Mouse (Mus musculus) hindlimb bud, embryonic 11.5 days (tissue): ENCODE results near the gene Slc26a8.

Experiments used
- DNase-seq: peaks from one replicate; pipeline ENCODE4 v3.0.0-alpha.2; 2012; ENCODE audit warnings: low read depth, low spot score; ENCODE audit errors: extremely low spot score

Slc26a8 gene

DNA sequence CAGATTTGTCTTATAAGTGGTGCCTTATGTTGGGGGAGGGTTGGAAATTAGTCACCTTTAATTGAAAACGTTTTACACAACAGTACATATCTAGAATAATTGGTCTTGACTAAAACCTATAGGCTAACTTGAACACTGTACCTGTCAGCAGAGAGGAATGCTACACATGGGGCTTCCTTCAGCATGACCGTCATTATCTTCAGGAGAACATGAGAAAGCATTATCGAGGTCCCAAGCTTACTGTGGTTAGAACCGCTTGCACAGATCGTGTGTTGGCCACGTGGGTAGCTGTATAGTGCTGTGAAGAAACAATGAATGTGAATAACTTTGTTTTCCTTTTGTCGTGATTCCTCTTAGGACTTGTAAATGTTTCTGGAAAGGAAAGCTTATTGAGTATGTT is 9.8 kb upstream of the Slc26a8 start:
- no peak for DNase-seq

DNA sequence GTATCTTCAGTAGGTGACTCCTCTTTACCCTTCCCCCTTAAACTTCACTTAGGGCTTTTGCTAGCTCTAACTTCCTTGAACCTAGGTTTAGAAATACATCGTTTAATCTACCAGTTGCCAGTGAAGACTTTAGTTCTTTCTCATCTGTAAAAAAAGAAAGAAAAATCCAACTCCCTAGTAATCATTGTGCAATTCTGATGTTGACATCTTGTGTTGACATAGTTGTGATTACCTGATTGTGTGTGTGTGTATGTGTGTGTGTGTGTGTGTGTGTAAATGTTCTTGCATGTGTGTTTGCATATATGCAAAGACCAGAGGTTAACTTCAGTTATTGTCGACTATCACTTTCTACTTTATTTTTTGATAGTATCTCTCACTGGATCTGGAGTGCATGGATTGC is 8.6 kb upstream of the Slc26a8 start:
- no peak for DNase-seq

GRCm38 (mm10) chr17:28698245-28698644 is 8.2 kb upstream of the Slc26a8 start:
- no peak for DNase-seq

DNA sequence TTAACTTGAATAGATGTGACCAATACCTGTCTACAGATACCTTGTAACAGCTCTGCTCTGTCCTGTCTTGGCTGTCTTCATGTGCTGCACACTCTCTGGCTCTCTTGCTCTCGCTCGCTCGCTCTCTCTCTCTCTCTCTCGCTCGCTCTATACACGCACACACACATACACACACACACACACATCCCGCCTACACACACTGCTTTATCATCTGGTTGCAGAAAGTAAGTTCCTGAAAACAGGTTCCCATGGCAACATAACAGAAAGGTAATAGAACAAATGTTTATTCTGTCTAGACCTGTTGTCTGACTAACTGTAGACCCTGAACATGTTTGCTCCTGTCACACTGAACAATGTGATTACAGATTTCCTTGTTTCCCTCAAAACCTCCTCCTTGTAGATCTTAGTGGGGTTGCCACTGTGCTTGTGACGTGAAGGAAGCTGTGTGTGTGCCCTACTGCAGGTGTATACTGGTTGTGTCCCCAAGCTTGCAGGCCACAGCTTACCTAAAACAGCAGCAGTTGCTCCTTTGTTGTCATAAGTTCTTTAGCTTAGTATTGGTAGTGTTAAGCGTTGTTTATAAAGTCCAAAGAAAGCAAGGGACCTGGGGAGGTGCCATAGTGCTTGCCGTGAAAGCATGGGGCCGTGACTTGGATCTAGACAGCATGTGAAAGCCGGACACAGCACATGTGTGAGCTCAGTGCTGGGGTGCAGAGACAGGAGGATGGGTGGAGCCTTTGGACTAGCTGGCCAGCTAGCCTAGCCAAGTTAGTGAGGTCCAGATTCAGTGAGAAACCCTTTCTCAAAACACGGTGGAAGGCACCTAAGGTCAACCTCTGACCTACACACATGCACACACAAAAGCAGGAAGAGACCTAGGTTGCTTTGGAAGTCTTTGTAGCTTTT is 7.5 kb upstream of the Slc26a8 start:
- DNase-seq = no peak

DNA sequence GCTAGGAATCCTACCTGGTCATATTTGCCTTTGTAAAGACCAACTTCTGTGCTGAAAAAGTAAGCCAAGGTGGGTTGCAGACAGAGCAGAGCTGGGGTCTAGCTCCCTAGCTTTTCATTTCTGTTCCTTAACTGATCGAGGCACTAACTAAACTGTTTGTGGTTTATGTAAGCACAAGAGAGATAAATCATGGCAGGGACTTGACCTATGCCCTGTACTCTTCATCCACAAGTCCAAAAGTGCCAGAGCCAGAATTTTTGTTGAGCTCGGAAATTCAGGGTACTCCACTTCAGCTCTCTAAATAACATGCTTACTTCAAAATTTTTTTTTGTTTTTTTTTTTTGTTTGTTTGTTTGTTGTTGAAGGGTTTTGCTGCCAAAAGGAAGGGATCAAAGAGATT is 6.6 kb upstream of the Slc26a8 start:
- no peak for DNase-seq

GRCm38 (mm10) chr17:28694832-28695231 is 4.8 kb upstream of the Slc26a8 start:
- DNase-seq = no peak

DNA sequence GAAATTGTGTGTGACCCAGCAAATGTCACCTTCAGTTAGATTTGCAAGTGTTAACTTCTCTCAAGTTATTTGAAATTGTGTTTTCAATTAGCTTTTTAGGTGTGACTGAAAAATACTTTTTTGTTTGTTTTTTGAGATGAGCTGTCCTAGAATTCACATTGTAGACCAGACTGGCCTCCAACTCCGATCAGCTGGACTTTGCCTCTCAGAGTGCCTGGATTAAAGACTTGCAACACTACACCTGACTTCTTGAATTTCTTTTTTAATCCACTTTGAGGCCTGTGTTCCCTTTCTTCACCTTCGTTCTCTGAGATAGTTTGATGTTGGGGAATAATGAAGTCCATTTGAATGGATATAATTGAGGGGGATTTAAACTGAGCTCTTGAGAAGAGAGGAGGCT is 4.0 kb upstream of the Slc26a8 start:
- DNase-seq = no peak

GRCm38 (mm10) chr17:28693086-28693485 is 3.1 kb upstream of the Slc26a8 start:
- no peak for DNase-seq

- no peak for DNase-seq
Measured at GRCm38 (mm10) chr17:28692341-28692710, 2.3 kb upstream of the Slc26a8 start.

DNA sequence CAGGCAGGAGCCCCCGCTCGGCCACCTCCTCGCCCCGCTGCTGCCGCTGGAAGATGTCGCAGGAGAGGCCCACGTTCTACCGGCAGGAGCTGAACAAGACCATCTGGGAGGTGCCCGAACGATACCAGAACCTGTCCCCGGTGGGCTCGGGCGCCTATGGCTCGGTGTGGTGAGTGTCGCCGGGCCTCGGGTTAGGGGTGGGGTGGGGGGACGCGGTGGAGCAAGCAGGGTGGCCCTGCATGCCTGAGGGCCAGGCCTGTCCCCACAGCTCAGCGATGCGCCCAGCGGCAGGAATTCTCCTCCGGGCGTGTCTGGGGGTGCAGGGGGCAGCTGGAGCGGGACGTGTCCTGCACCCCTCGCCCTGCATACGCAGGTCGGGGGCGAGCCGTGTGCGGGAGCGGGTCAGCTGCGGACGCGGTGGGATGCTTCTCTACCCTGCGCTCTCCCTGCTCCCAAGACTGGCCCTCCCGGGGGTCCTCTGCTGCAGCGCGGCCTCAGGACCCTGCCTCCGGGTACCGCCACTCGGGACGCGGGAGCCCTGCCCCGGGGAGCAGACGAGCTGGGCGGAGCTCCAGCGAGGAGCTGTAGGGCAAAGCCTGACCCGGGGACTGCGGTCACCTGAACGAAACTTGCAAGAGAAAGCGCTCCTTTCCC is 1.8 kb upstream of the Slc26a8 start:
- no peak for DNase-seq

GRCm38 (mm10) chr17:28690776-28691686 is 998 bp upstream of the Slc26a8 start, which contains the start of gene Mapk14:
TSS of gene Mapk14 (plus strand) at chr17:28691329.
- DNase-seq = peak; percentile 93

DNA sequence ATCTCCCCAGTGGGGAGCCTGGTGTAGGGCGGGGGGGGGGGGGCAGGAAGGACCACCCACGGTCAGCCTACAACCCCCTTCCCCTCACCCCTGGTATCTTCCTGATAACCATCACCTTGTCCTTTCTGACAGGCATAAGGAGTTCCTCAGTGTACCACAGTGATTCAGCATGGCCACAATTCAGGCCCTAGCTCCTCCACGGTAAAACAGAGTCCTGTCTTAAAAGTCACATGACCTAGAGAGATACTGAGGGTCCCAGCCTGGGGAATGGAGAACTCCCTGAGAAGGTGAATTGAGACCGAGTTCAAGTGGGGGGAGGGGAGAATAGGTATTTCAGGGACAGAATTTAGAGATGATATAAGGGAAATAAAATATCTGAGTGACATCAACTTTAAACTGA is 2.7 kb downstream of the Slc26a8 start:
- no peak for DNase-seq

- DNase-seq = no peak
Measured at GRCm38 (mm10) chr17:28684631-28685030, 5.4 kb downstream of the Slc26a8 start.

DNA sequence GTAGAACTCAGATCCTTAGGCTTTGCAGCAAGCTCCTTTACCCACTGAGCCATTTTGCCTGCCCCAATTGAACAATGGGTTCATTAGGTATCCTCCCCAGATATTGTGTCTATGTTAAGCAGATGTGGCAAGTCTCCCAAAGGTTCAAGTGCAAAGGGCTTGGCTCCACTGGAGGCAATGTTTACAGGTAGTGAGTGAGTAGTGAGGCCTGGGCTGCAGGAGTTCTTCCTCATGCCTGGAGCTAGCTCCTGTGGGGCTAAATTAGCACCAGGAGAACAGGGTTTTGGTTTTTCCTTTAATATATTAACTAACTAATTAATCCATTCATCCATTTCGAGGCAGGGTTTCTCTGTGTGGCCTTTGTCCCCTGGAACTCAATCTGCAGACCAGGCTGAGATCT is 6.4 kb downstream of the Slc26a8 start:
- no peak for DNase-seq

- no peak for DNase-seq
Measured at GRCm38 (mm10) chr17:28682311-28683084, 7.5 kb downstream of the Slc26a8 start.

DNA sequence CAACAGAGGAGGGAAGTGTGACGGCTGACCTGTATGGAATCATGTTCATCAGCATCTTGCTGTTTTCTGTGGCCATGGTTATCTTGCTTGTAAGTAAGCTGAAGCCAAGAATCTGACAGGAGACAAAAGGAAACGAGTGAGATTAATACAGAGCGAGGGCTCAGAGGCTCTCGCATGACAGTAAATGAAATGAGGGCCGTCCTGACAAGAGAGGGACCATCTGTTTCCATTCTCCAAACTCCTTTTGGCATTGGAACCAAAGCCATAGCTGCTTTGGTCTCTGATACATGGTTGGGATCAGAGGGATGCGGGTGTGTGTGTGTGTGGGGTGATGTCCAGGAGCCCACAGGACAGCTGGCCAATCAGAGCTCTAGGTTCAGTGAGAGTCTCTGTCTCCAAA is 30.5 kb downstream of the Slc26a8 start:
- no peak for DNase-seq

GRCm38 (mm10) chr17:28657936-28658335 is 32.1 kb downstream of the Slc26a8 start:
- DNase-seq = no peak

DNA sequence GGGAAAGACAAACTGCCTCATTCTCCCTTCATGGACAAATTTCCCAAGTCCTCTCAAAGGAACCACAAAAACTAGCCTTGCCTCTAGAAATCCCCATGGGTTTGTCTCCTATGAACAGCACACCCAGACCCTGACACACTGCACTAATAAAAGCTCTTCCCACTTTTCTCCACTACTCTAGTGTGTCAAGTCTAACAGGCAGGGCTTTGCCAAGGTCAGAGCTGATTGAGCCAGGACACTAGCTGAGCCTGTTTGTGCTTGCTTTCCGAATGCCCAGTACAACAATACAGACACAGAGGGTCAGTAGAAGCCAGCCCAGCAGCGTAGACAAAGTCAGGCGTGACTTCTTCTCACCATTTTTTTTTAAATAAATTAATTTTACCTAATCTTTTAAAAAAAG is 39.8 kb downstream of the Slc26a8 start:
- DNase-seq = no peak

DNA sequence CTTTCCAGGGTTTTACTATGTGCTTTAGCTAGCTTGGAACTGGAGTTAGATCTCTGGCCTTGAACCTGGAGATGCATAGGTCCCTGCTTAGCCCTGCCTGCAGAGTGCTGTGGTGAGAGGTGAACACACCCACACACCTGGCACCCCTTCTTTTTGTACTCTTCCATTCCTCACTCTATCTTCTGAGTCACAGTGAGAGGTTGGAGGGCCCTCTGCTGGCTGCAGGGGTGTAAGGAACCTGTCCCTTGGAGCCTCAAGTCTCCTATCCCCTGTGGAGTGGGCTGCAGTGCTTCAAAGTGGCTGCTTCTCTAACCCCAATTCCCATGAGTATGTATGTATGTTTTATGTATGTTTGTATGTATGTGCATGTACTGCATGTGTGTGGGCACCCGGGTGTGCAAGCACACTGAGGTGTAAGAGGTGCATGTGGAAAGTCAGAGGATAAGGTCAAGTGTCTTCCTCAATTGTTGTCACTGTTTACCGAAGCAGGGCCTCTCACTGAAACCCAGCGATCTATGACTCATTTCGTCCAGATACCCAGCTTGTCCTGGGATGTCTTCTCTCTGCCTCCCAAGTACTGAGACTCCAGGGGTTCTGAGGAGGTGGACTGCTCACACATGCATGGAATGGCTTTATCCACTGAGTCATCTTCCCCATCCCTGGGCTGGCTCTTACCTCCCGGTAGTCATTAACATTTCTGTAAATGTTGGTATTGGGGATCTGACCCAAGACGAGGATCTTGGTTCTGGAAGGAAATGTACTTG is 41.2 kb downstream of the Slc26a8 start:
- DNase-seq = no peak

DNA sequence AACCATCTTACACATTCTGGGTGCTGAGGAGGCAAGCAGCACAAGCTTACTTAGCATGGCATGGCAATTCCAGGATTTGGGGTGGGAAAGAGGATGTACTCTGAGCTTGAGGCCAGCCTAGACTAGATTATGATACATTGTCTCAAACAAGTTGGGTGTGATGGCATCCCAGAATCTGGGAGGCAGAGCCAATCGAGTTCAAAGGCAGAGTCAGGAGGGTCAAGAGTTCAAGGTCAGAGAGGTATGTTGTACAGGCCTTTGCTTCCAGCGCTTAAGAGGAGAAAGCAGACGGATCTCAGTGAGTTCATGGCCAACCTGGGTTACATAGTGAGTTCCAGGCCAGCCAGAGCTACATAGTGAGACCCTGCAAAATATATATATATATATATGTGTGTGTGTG is 43.8 kb downstream of the Slc26a8 start:
- no peak for DNase-seq
